ENCODE assay signal across 8 mouse cellular contexts in genomic region chr10:62500088-62500915, GRCm38 (mm10). TPM values are rescaled to one million over a fixed set of nuclear protein-coding genes. Genes with fewer than 3 reads are reported as not detected.
DNase-seq lines count a peak whose midpoint lies in the region; ATAC-seq and TF ChIP-seq lines count a peak whose summit lies in the region.

No protein-coding gene starts in this region.

- no peak overlapping the region for H3K4me2 ChIP-seq in lung, embryonic 16.5 days (ENCODE audit: low read depth, low read length)

- DNase-seq in CD8-positive naive resting alpha-beta T cell, adult 2 months (ENCODE audit: low read depth in 2 of 2, low spot score in 2 of 2), result peak; percentile 60 to 77
- peak; percentile 55 to 71 for DNase-seq in adrenal gland, postnatal 36 days
- peak; percentile 68 to 72 for DNase-seq in heart, postnatal 14 days
- peak; percentile 60 to 70 for DNase-seq in layer of hippocampus, adult 2 months (ENCODE audit: low spot score in 2 of 2)
- DNase-seq in thymus, adult 18-20 months, result peak; percentile 52 to 68

- no peaks in the 10 kb centered on the region for H3K9me3 ChIP-seq in lung, embryonic 16.5 days (ENCODE audit: control insufficient read depth, low read length)

- H3K27ac ChIP-seq in embryonic fibroblast, embryonic 13.5 days (ENCODE audit: insufficient read depth, low read length), result no peak overlapping the region
- no peak overlapping the region for H3K27ac ChIP-seq in layer of hippocampus, adult 2 months
- no peak overlapping the region for H3K27ac ChIP-seq in lung, embryonic 16.5 days (ENCODE audit: low read length)
- H3K27ac ChIP-seq in olfactory bulb, adult 2 months (ENCODE audit: insufficient read depth, low read depth, low read length), result no peak overlapping the region

- H3K36me3 ChIP-seq in lung, embryonic 16.5 days (ENCODE audit: control insufficient read depth, insufficient read depth, low read length), result no peaks in the 10 kb centered on the region

- no peak overlapping the region for H3K9ac ChIP-seq in lung, embryonic 16.5 days (ENCODE audit: low read length)

- TF ChIP-seq POLR2A in embryonic fibroblast, embryonic 13.5 days (IDR thresholded peaks at IDR 0.05; ENCODE audit: low read depth, low read length), result no peak
- no peak for TF ChIP-seq POLR2A in olfactory bulb, adult 2 months (IDR thresholded peaks at IDR 0.05; ENCODE audit: insufficient read depth, low read depth, low read length)

- no peak overlapping the region for H3K4me3 ChIP-seq in embryonic fibroblast, embryonic 13.5 days (ENCODE audit: insufficient read depth, low read length)
- no peak overlapping the region for H3K4me3 ChIP-seq in layer of hippocampus, adult 2 months
- no peak overlapping the region for H3K4me3 ChIP-seq in lung, embryonic 16.5 days (ENCODE audit: low read length)
- H3K4me3 ChIP-seq in olfactory bulb, adult 2 months (ENCODE audit: insufficient read depth, low read depth, low read length), result no peak overlapping the region

- intact Hi-C loops in heart, postnatal 14 days (cut with DNase I), result loop anchor here (1.0 kb wide), 1 partner anchor 49 kb away; no protein-coding TSS in a partner anchor

- no peaks in the 10 kb centered on the region for H3K4me1 ChIP-seq in embryonic fibroblast, embryonic 13.5 days (ENCODE audit: control insufficient read depth, insufficient read depth, low read length)
- no peaks in the 10 kb centered on the region for H3K4me1 ChIP-seq in lung, embryonic 16.5 days (replicated peaks; ENCODE audit: control insufficient read depth, insufficient read depth, low read length)
- no peaks in the 10 kb centered on the region for H3K4me1 ChIP-seq in olfactory bulb, adult 2 months (ENCODE audit: control insufficient read depth, insufficient read depth, low read length)

- ATAC-seq in lung, embryonic 16.5 days (ENCODE audit: low read depth), result peak; percentile 41; the same call in 1 of the 2 replicates

- 22% methylated on average over 15 of the region's 15 CpGs for WGBS in lung, embryonic 16.5 days
- WGBS in olfactory bulb, adult 2 months, result 20% methylated on average over 15 of the region's 15 CpGs

- no peaks in the 10 kb centered on the region for H3K27me3 ChIP-seq in lung, embryonic 16.5 days (ENCODE audit: control insufficient read depth, insufficient read depth, low read depth, low read length)

- peak; percentile 79; the same call in 1 of the 2 replicates for TF ChIP-seq CTCF in embryonic fibroblast, embryonic 13.5 days (IDR thresholded peaks at IDR 0.05; ENCODE audit: borderline replicate concordance, insufficient read depth, low read length)
- peak; percentile 90 for TF ChIP-seq CTCF in layer of hippocampus, adult 2 months (conservative IDR thresholded peaks at IDR 0.05)
- TF ChIP-seq CTCF in olfactory bulb, adult 2 months (IDR thresholded peaks at IDR 0.05; ENCODE audit: insufficient read depth, low read depth, low read length), result 0 out of 2 replicates have a peak, but pooled peaks have one; percentile 9

RNA-seq across cellular contexts. Expression of gene Vps26a, which starts 13.7 kb away (rescaled TPM):
- 10 to 100 TPM; 50.6 to 59.9 TPM for total RNA-seq in adrenal gland, postnatal 36 days (2021)
- polyA plus RNA-seq in embryonic fibroblast, embryonic 13.5 days (2011; ENCODE audit: insufficient read length, low read depth, missing spikeins), result 72.3 and 78.1 TPM in 2 replicates
- total RNA-seq in heart, postnatal 14 days (2021), result 10 to 100 TPM; 45.2 to 45.5 TPM
- total RNA-seq in layer of hippocampus, adult 2 months (2021), result 10 to 100 TPM; 45.3 to 48.0 TPM
- polyA plus RNA-seq in lung, embryonic 16.5 days (2015; fragmentation: Nextera tagmentation; extraction: Ambion mirVana), result 81.6 and 86.1 TPM in 2 replicates
- not detected in 2 replicates for polyA plus RNA-seq in olfactory bulb, adult 2 months (2012; ENCODE audit: insufficient read depth, insufficient read length, low replicate concordance, missing spikeins)

RNA-seq across cellular contexts. Expression of gene Srgn, which starts 26.9 kb away (rescaled TPM):
- 10 to 100 TPM; 40.5 to 65.4 TPM for total RNA-seq in adrenal gland, postnatal 36 days (2021)
- 0.72 and 1.9 TPM in 2 replicates for polyA plus RNA-seq in embryonic fibroblast, embryonic 13.5 days (2011; ENCODE audit: insufficient read length, low read depth, missing spikeins)
- total RNA-seq in heart, postnatal 14 days (2021), result 10 to 100 TPM; 41.0 to 41.1 TPM
- 1 to 10 TPM; 4.7 to 6.9 TPM for total RNA-seq in layer of hippocampus, adult 2 months (2021)
- polyA plus RNA-seq in lung, embryonic 16.5 days (2015; fragmentation: Nextera tagmentation; extraction: Ambion mirVana), result 52.4 and 54.1 TPM in 2 replicates
- polyA plus RNA-seq in olfactory bulb, adult 2 months (2012; ENCODE audit: insufficient read depth, insufficient read length, low replicate concordance, missing spikeins), result not detected in 2 replicates

RNA-seq across cellular contexts. Expression of gene Supv3l1, which starts 50.8 kb away (rescaled TPM):
- 10 to 100 TPM; 28.9 to 34.1 TPM for total RNA-seq in adrenal gland, postnatal 36 days (2021)
- 19.7 and 22.7 TPM in 2 replicates for polyA plus RNA-seq in embryonic fibroblast, embryonic 13.5 days (2011; ENCODE audit: insufficient read length, low read depth, missing spikeins)
- 10 to 100 TPM; 30.4 to 35.6 TPM for total RNA-seq in heart, postnatal 14 days (2021)
- total RNA-seq in layer of hippocampus, adult 2 months (2021), result 10 to 100 TPM; 24.0 to 26.9 TPM
- 22.2 and 24.2 TPM in 2 replicates for polyA plus RNA-seq in lung, embryonic 16.5 days (2015; fragmentation: Nextera tagmentation; extraction: Ambion mirVana)
- not detected in 2 replicates for polyA plus RNA-seq in olfactory bulb, adult 2 months (2012; ENCODE audit: insufficient read depth, insufficient read length, low replicate concordance, missing spikeins)

RNA-seq across cellular contexts. Expression of gene 4930507D05Rik, which starts 51.0 kb away (rescaled TPM):
- under 1 TPM; 0.43 to 0.53 TPM for total RNA-seq in adrenal gland, postnatal 36 days (2021)
- polyA plus RNA-seq in embryonic fibroblast, embryonic 13.5 days (2011; ENCODE audit: insufficient read length, low read depth, missing spikeins), result not detected in 2 replicates
- under 1 TPM; 0.32 to 0.33 TPM for total RNA-seq in heart, postnatal 14 days (2021)
- total RNA-seq in layer of hippocampus, adult 2 months (2021), result 1 to 10 TPM; 1.1 to 1.4 TPM
- 0.50 and 0.55 TPM in 2 replicates for polyA plus RNA-seq in lung, embryonic 16.5 days (2015; fragmentation: Nextera tagmentation; extraction: Ambion mirVana)
- polyA plus RNA-seq in olfactory bulb, adult 2 months (2012; ENCODE audit: insufficient read depth, insufficient read length, low replicate concordance, missing spikeins), result not detected in 2 replicates

Comparison
In these comparisons a context has a peak if more than half of its experiments do, and no peak if none do; other contexts are left out.
1. CTCF ChIP-seq: peak in every context shown above with its lines; median percentile 90 in layer of hippocampus, adult 2 months; 79 in embryonic fibroblast, embryonic 13.5 days; 9 in olfactory bulb, adult 2 months.
2. RNA of gene Srgn, which starts 26.9 kb away (total RNA-seq): 40.5 to 65.4 TPM in adrenal gland, postnatal 36 days and 41.0 to 41.1 TPM in heart, postnatal 14 days; 4.7 to 6.9 TPM in layer of hippocampus, adult 2 months; every median in the first group is over 4 times any median in the second.
3. Peak in every context shown above with its lines, with median percentiles within 50 percentile points of each other: DNase-seq.